Mouse (Mus musculus): Measurements from ENCODE around the gene Krba1. TPM values are rescaled to one million over a fixed set of nuclear protein-coding genes. Genes with fewer than 3 reads are reported as not detected.

Krba1 gene
- total and polyA plus RNA-seq, 3 experiments, result 4.8 to 8.7 TPM; not detected in 1

GRCm38 (mm10) chr6:48434651-48435050 lies 39.3 kb downstream of the Krba1 start:
- no peaks in the 10 kb centered on the region for H3K4me1 ChIP-seq (ENCODE audit: control insufficient read depth in 1 of 2, insufficient read depth in 2 of 2, low read length in 2 of 2)
- H3K27ac ChIP-seq (ENCODE audit: control insufficient read depth, low read depth, low read length), result no peak overlapping the region
- H3K79me2 ChIP-seq (ENCODE audit: control insufficient read depth, insufficient read depth, low read length, poor library complexity), result no peaks in the 10 kb centered on the region
- H3K9ac ChIP-seq (ENCODE audit: control insufficient read depth, low read depth, low read length, poor library complexity, severe bottlenecking), result no peak overlapping the region
- no peak for DNase-seq (ENCODE audit: low read depth, low spot score)
- TF ChIP-seq UBTF (IDR thresholded peaks at IDR 0.05; ENCODE audit: borderline replicate concordance, insufficient read depth, low read depth, low read length) (no peak), SMC3 (IDR thresholded peaks at IDR 0.05; ENCODE audit: low read depth, low read length) (no peak), MXI1 (IDR thresholded peaks at IDR 0.05; ENCODE audit: low read depth, low read length) (no peak)
- H3K9me3 ChIP-seq (replicated peaks; ENCODE audit: insufficient read depth, low read length), result no peaks in the 10 kb centered on the region
- no peaks in the 10 kb centered on the region for H3K27me3 ChIP-seq (ENCODE audit: control insufficient read depth in 1 of 2, insufficient read depth in 2 of 2, low read length in 2 of 2)
- no peaks in the 10 kb centered on the region for H3K36me3 ChIP-seq (ENCODE audit: control insufficient read depth in 1 of 2, insufficient read depth in 2 of 2, low read length in 2 of 2)
- H3K4me3 ChIP-seq (ENCODE audit: control insufficient read depth in 1 of 2, insufficient read depth in 1 of 2, low read depth in 2 of 2, low read length in 2 of 2), result no peak overlapping the region

- Histone ChIP-seq H3K9ac (ENCODE audit: control insufficient read depth, low read depth, low read length, poor library complexity, severe bottlenecking) (no peak overlapping the region), H3K4me3 (ENCODE audit: control insufficient read depth in 1 of 2, insufficient read depth in 1 of 2, low read depth in 2 of 2, low read length in 2 of 2) (no peak overlapping the region), H3K27ac (ENCODE audit: control insufficient read depth, low read depth, low read length) (no peak overlapping the region), H3K9me3 (replicated peaks; ENCODE audit: insufficient read depth, low read length) (no peaks in the 10 kb centered on the region), H3K36me3 (ENCODE audit: control insufficient read depth in 1 of 2, insufficient read depth in 2 of 2, low read length in 2 of 2) (no peaks in the 10 kb centered on the region), H3K4me1 (ENCODE audit: control insufficient read depth in 1 of 2, insufficient read depth in 2 of 2, low read length in 2 of 2) (no peaks in the 10 kb centered on the region), H3K27me3 (ENCODE audit: control insufficient read depth in 1 of 2, insufficient read depth in 2 of 2, low read length in 2 of 2) (no peaks in the 10 kb centered on the region), H3K79me2 (ENCODE audit: control insufficient read depth, insufficient read depth, low read length, poor library complexity) (no peaks in the 10 kb centered on the region)
- DNase-seq (ENCODE audit: low read depth, low spot score), result no peak
- TF ChIP-seq TBP (IDR thresholded peaks at IDR 0.05; ENCODE audit: low read depth, low read length) (no peak), MAX (IDR thresholded peaks at IDR 0.05; ENCODE audit: low read length) (no peak), ZKSCAN1 (IDR thresholded peaks at IDR 0.05; ENCODE audit: low read depth, low read length) (no peak), ELF1 (IDR thresholded peaks at IDR 0.05; ENCODE audit: low read depth, low read length) (no peak), BHLHE40 (IDR thresholded peaks at IDR 0.05; ENCODE audit: borderline replicate concordance, low read depth, low read length) (no peak), KAT2A (conservative IDR thresholded peaks at IDR 0.05; ENCODE audit: low read depth, low read length) (no peak), NRF1 (IDR thresholded peaks at IDR 0.05; ENCODE audit: insufficient read depth, low read depth, low read length, poor library complexity, severe bottlenecking) (no peak), GATA1 (IDR thresholded peaks at IDR 0.05; ENCODE audit: low read depth, low read length) (no peak), ETS1 (IDR thresholded peaks at IDR 0.05; ENCODE audit: low read depth, low read length) (no peak)
These were observed 39.7 kb downstream of the Krba1 start for GRCm38 (mm10) chr6:48435111-48435510.

GRCm38 (mm10) chr6:48435706-48436349 lies 40.4 kb downstream of the Krba1 start:
- Histone ChIP-seq H3K9ac (ENCODE audit: control insufficient read depth, low read depth, low read length, poor library complexity, severe bottlenecking) (no peak overlapping the region), H3K4me1 (ENCODE audit: control insufficient read depth in 1 of 2, insufficient read depth in 2 of 2, low read length in 2 of 2) (no peaks in the 10 kb centered on the region), H3K27ac (ENCODE audit: control insufficient read depth, low read depth, low read length) (no peak overlapping the region), H3K36me3 (ENCODE audit: control insufficient read depth in 1 of 2, insufficient read depth in 2 of 2, low read length in 2 of 2) (no peaks in the 10 kb centered on the region), H3K4me3 (ENCODE audit: control insufficient read depth in 1 of 2, insufficient read depth in 1 of 2, low read depth in 2 of 2, low read length in 2 of 2) (no peak overlapping the region), H3K9me3 (replicated peaks; ENCODE audit: insufficient read depth, low read length) (no peaks in the 10 kb centered on the region), H3K27me3 (ENCODE audit: control insufficient read depth in 1 of 2, insufficient read depth in 2 of 2, low read length in 2 of 2) (no peaks in the 10 kb centered on the region), H3K79me2 (ENCODE audit: control insufficient read depth, insufficient read depth, low read length, poor library complexity) (no peaks in the 10 kb centered on the region)
- TF ChIP-seq ELF1 (IDR thresholded peaks at IDR 0.05; ENCODE audit: low read depth, low read length) (no peak), ZKSCAN1 (IDR thresholded peaks at IDR 0.05; ENCODE audit: low read depth, low read length) (no peak), POLR2A (IDR thresholded peaks at IDR 0.05; ENCODE audit: control insufficient read depth in 1 of 2, insufficient read depth in 1 of 2, low read depth in 1 of 2, low read length in 2 of 2, poor library complexity in 1 of 2) (no peak), E2F4 (IDR thresholded peaks at IDR 0.05; ENCODE audit: borderline replicate concordance, low read depth, low read length) (no peak), ZMIZ1 (IDR thresholded peaks at IDR 0.05; ENCODE audit: low read depth, low read length) (no peak), EP300 (IDR thresholded peaks at IDR 0.05; ENCODE audit: low read depth in 1 of 2, low read length in 2 of 2) (no peak)
- no peak for DNase-seq (ENCODE audit: low read depth, low spot score)

Data from MEL (cell line).